Mouse (Mus musculus) embryo, embryonic 10 days (tissue): ENCODE results near the gene Dirc2.

Source experiments
- DNase-seq: peaks from one replicate; pipeline ENCODE4 v3.0.0-alpha.2; 2015; ENCODE audit warnings: low spot score

The Dirc2 gene

GRCm38 (mm10) chr16:35768785-35769642 is at the start of gene Dirc2:
Dirc2 (minus strand) TSS chr16:35769356.
- peak; percentile 75 for DNase-seq

DNA sequence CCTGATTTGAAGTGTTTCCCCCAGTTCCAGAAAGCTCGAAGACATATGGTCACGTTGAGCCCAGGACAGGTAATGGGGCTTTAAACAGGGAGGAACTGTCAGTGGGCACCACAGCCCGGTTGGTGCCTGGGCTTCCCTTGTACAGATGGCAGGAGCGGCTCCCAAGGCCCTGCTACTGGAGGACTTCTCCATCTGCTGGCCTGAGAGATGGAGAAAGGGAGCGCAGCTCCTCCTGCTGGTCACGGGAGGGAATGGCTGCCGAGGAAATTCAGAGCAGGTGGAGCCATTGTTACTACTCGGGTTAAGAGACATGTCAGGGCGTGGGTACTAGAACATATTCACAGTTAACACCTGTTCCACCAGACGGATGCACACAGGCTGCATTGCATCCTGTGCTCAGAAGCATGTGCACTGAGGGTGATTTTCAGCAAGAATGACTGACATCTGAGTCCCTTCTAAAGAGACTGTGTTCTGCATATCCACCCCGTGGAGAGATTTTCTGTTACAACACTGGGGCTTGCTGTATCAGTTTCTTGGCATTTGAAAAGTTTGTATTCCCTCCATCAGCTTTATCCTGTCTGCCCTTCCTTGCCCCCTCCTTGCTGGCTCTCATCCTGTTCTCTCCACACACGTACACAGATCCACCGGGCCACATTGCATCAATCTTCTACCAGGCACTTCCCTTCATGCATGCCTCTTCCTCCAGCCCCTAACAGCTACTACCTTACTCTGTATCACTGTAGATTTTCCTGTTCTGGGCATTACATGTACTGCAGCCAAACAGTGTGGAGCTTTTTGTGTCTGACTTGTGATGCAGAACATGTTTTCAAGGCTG is 48.3 kb upstream of the Dirc2 start:
- peak; percentile 82 for DNase-seq

- no peak for DNase-seq
Observed at GRCm38 (mm10) chr16:35813119-35813518, 44.0 kb upstream of the Dirc2 start.

- DNase-seq, result no peak
Observed at GRCm38 (mm10) chr16:35808838-35809237, 39.7 kb upstream of the Dirc2 start.

DNA sequence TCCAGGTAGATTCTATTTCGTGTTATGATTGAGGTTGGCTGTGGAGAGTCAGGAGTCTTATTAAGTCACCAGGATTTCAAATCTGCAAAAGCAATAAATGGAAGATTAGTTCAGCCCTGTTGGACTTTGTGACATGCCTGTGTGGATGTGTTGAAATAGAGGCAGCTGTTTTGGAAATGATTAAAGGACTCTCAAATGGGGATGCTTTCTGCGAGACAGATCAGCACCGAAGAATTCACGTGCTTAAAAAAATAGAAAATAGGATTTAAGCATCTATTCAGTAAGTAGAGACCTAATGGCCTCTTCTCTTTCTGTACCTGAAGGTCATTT is 38.5 kb upstream of the Dirc2 start:
- DNase-seq, result no peak

DNA sequence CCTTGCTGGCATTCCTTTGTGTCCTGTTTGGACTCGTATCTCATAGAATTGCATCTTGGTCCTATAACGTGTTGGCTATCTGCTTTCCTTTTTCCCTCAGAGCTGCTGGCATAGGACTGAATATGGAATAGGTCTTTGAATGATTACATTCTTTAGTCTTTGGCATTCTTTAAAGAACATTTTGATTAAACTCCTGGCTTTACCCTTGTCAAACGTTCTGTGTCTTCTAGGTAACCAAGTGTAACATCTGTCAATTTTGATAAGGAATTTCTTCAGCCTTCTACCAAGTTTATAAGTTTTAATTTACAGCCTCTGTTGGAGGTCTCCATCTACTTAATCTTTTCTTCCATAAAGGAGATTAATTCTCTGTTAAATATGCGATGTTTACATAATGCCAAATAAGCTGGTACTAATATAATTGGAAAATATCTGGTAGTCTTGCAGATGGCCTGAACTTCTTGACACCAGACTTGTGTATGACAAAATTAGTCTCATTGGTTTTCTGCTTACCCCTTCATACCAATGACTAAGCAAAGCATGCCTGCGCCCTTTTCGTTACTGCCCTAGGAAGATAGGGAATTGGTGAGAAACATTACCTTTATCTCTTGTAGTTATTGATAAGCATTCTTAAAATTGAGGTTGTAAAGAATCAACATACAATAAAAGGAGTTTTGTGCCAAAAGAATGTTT is 38.0 kb upstream of the Dirc2 start:
- DNase-seq, result no peak

DNA sequence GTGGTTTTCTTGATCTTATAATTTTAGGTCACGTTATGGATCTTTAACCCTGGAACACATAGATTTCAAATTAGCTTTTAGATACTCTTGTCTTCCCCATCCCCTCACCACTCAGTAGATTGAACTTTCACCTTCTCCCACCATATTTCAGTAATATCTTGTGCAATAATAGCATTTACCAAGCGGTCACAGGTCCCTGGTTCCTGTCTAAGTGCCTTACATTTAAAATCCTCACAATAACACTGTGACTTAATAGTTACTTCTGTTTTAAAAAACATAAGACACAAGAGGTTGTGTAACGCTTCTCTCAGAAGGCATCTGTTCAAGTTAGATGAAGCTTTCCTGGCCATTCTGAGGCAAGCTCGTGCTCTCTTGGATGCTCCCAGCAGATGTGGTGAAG is 34.6 kb upstream of the Dirc2 start:
- no peak for DNase-seq

- DNase-seq, result no peak
Observed at GRCm38 (mm10) chr16:35802163-35802562, 33.0 kb upstream of the Dirc2 start.

- peak; percentile 3 for DNase-seq
Observed at GRCm38 (mm10) chr16:35791962-35792521, 22.9 kb upstream of the Dirc2 start.

DNA sequence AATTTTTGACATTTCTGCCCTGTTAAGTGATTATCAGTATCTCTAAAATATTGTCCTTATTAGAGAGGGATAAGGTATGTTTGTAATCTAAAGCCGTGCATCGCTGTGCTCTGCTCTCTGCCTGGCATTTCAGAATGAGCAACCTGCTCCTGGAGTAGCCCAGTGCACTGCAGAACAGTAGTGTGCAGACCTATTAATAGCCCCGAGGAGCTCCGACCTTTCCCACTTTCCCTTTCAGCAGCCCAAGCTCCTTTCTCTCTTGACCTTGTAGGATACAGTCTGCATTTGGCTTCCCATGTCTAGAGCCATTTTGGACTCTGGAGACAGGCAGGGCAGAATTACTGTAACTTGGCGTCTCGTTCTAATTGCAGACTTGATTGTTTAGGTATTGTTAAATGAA is 19.2 kb upstream of the Dirc2 start:
- DNase-seq, result no peak

- DNase-seq, result no peak
Observed at GRCm38 (mm10) chr16:35787568-35788189, 18.5 kb upstream of the Dirc2 start.

- no peak for DNase-seq
Observed at GRCm38 (mm10) chr16:35787163-35787562, 18.0 kb upstream of the Dirc2 start.

- DNase-seq, result no peak
Observed at GRCm38 (mm10) chr16:35784134-35784725, 15.1 kb upstream of the Dirc2 start.

GRCm38 (mm10) chr16:35783207-35783573 is 14.0 kb upstream of the Dirc2 start:
- DNase-seq, result no peak

DNA sequence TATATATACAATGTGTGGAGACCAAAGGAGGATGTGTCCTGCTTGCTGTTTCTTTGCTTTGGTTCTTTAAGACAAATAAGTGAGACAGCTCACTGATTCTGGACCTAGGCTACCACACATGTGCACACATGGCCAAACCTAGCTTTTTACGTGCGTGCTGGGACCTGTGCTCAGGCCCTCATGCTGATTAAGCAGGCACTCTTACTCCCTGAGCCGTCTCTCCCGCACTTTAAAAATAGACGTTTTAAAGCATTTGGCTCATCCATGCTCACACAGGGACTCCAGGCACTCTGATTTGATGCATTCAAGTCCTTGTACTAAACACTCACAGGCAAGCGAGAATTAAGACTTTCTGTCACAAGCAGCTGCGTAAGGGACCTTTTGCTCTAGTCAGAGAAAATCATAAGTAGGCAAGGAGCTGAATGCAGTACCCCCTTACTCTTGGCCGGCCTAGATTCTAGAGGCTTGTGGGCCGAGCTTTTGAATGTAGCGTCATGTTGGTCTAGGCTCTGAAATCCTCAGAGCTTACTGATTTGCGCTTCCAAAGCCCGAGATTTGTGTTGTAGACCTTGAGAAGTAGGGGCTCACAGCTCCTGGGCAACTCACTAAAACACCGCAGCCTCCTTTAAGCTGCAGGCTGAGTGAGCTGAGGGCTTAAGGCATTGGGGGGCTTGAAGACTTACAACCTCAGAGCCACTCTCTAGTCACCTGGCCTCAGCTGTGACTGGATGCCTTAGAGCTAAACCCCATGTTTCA is 13.5 kb upstream of the Dirc2 start:
- no peak for DNase-seq

- no peak for DNase-seq
Observed at GRCm38 (mm10) chr16:35781651-35782050, 12.5 kb upstream of the Dirc2 start.

DNA sequence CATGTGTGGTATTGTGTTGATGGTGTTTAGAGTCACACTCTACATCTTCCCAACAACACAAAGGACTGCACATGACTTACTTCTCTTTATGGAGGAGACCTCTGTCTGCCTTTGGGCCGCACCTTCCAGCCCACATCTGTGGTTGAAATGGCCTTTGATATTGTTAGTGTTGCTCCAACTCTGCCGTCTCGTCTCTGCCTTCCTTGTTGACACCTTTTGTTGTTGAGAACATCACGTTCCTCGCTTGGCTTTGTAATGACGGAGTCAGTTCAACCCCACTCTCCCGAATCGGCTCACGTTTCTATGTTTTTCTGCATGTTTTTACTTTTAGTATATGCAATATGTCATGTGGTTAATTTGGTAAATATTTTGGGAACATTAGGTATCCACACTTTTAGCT is 11.9 kb upstream of the Dirc2 start:
- DNase-seq, result no peak

DNA sequence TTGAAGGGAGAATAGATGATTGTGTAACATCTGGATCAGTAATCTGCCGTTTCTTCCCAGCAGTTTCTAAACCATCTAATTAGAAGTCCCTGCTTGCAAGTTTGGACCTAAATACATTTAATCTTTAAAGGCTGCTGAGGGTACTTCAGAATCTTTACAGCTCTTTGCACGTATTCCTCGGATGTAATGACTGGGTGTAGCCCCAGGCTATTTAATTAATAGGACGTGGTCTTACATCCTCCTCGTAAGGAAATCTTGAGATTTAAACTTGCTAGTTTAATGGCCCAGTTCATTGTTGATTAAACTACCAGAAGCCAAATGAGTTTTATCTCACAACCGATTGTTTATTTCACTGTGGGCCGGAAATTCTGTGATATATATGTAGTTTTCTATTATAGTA is 10.5 kb upstream of the Dirc2 start:
- DNase-seq, result no peak

DNA sequence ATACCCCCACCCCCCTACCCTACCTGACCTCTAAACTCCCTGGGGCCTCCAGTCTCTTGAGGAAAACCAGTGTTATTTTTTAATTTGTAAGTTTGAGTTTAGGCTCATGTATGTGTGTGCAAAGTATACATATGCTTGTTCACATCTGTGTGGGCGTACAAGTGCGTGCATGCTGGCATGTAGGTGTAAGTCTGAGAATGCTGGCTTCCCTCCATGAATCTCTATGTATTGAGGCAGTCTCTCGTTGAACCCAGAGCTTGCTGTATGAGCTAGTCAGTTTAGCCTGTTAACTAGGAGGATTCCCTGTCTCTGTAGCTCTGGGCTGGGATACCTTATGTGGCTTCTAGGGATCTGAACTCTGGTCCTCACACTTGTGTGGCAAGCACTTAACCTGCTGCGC is 8.6 kb upstream of the Dirc2 start:
- no peak for DNase-seq

DNA sequence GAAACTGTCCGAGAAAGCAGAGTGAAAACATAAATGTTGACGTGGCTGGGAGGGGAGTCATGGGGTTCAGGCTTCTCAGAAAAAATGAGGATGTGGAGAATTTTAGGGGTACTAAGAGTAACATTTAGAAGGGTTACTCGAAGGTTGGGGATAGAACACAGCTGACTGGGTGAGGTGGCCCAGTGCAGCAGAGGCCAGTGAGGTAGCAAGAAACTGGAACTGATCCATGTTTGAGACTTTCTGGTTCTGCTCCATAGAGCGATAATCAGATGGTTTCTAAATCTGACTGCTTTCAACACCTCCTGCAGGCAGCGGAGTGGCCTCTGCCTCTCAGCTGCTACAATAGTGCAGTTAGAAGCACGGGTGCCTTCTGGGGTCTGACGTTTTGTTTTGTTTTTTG is 7.6 kb upstream of the Dirc2 start:
- DNase-seq, result no peak

DNA sequence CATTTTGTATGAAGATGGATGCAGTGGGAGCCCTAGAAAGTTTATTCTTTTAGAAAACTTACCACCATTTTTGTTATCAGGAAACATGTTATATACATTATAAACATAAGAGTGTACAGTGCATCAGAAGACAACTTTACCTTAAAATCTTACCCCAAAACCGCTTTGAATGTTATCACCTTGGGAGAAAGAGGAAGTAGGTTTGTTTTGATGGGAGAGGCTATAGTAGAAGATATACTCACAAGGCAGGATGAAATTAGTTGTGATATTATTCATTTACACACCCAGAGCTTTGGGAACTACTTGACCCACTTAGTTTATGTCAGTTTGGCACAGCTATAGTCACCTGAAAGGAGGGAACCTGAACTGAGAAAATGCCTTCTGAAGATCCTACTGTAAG is 6.7 kb upstream of the Dirc2 start:
- DNase-seq, result no peak
